Mouse (Mus musculus): ENCODE results near the gene Efemp2. TPM values are rescaled to one million over a fixed set of nuclear protein-coding genes. Genes with fewer than 3 reads are reported as not detected.

The Efemp2 gene
- 145 TPM in 2 replicates for polyA plus RNA-seq (2016; fragmentation: Nextera tagmentation; extraction: Ambion mirVana)

GRCm38 (mm10) chr19:5473720-5474119 is at the start of gene Efemp2:
Gene Efemp2, plus strand, starts transcription at chr19:5473954.
- Histone ChIP-seq H3K9ac (peak within 1 kb of the TSS; percentile 91), H3K27me3 (no peaks in the 10 kb centered on the region; the same call in 1 of the 2 replicates), H3K27ac (peak within 1 kb of the TSS; percentile 92), H3K9me3 (no peaks in the 10 kb centered on the region), H3K4me1 (peaks cover 15% of the 10 kb centered on the region), H3K4me3 (peak within 1 kb of the TSS; percentile 69), H3K36me3 (peaks cover 17% of the 10 kb centered on the region), H3K4me2 (replicated peaks) (peak within 1 kb of the TSS; percentile 87)
- WGBS, result 1% methylated on average over 22 of the region's 22 CpGs
- ATAC-seq (ENCODE audit: insufficient number of reproducible peaks, insufficient read depth, low FRiP score, low TSS enrichment), result peak; percentile 35; the same call in 1 of the 2 replicates

GRCm38 (mm10) chr19:5424092-5424781 is 49.5 kb upstream of the Efemp2 start:
- H3K9me3 ChIP-seq, result no peaks in the 10 kb centered on the region
- 1% methylated on average over 36 of the region's 48 CpGs for WGBS

GRCm38 (mm10) chr19:5424782-5425741 is 48.7 kb upstream of the Efemp2 start, which contains the start of the genes Drap1 and AI837181:
Gene Drap1, minus strand, starts transcription at chr19:5424979.
Gene AI837181, plus strand, starts transcription at chr19:5425144.
- no peaks in the 10 kb centered on the region for H3K9me3 ChIP-seq
- H3K27me3 ChIP-seq, result no peaks in the 10 kb centered on the region
- peak within 1 kb of the TSS; percentile 89 for H3K27ac ChIP-seq
- peak within 1 kb of the TSS; percentile 81 for H3K9ac ChIP-seq
- peak within 1 kb of the TSS; percentile 88 for H3K4me2 ChIP-seq (replicated peaks)
- ATAC-seq (ENCODE audit: insufficient number of reproducible peaks, insufficient read depth, low FRiP score, low TSS enrichment), result peak; percentile 93
- peaks cover 28% of the 10 kb centered on the region for H3K4me1 ChIP-seq
- under 1% methylated on average over 67 of the region's 87 CpGs for WGBS
- peak within 1 kb of the TSS; percentile 80 for H3K4me3 ChIP-seq
- peaks cover 51% of the 10 kb centered on the region for H3K36me3 ChIP-seq

More at GRCm38 (mm10) chr19:5424092-5424781, 49.5 kb upstream of the Efemp2 start:
- Histone ChIP-seq H3K4me2 (replicated peaks) (peak overlapping the region; percentile 88), H3K27ac (peak overlapping the region; percentile 89), H3K9ac (peak overlapping the region; percentile 81), H3K36me3 (peaks cover 56% of the 10 kb centered on the region), H3K4me1 (peaks cover 28% of the 10 kb centered on the region), H3K4me3 (peak overlapping the region; percentile 80), H3K27me3 (no peaks in the 10 kb centered on the region)
- peak; percentile 20; the same call in 1 of the 2 replicates for ATAC-seq (ENCODE audit: insufficient number of reproducible peaks, insufficient read depth, low FRiP score, low TSS enrichment)

GRCm38 (mm10) chr19:5425906-5426565 is 47.7 kb upstream of the Efemp2 start:
- Histone ChIP-seq H3K4me2 (replicated peaks) (peak overlapping the region; percentile 88), H3K27ac (peak overlapping the region; percentile 74), H3K4me1 (peaks cover 28% of the 10 kb centered on the region), H3K4me3 (peak overlapping the region; percentile 80), H3K9ac (peak overlapping the region; percentile 81), H3K9me3 (no peaks in the 10 kb centered on the region), H3K36me3 (peaks cover 41% of the 10 kb centered on the region), H3K27me3 (no peaks in the 10 kb centered on the region)
- no peak for ATAC-seq (ENCODE audit: insufficient number of reproducible peaks, insufficient read depth, low FRiP score, low TSS enrichment)
- 89% methylated on average over 18 of the region's 18 CpGs for WGBS

- WGBS, result 93% methylated on average over 13 of the region's 13 CpGs
- no peak for ATAC-seq (ENCODE audit: insufficient number of reproducible peaks, insufficient read depth, low FRiP score, low TSS enrichment)
- H3K4me2 ChIP-seq (replicated peaks), result peak overlapping the region; percentile 88
- H3K36me3 ChIP-seq, result peaks cover 34% of the 10 kb centered on the region
- H3K4me1 ChIP-seq, result peaks cover 28% of the 10 kb centered on the region
- no peak overlapping the region for H3K27ac ChIP-seq
- H3K9me3 ChIP-seq, result no peaks in the 10 kb centered on the region
- H3K9ac ChIP-seq, result peak overlapping the region; percentile 81; the same call in 1 of the 2 replicates
- no peaks in the 10 kb centered on the region for H3K27me3 ChIP-seq
- H3K4me3 ChIP-seq, result 0 out of 2 replicates have a peak overlapping the region, but pooled peaks have one; percentile 80
Observed at GRCm38 (mm10) chr19:5426640-5427290, 47.0 kb upstream of the Efemp2 start.

- 94% methylated on average over 2 of the region's 2 CpGs for WGBS
- no peak overlapping the region for H3K27ac ChIP-seq
- no peaks in the 10 kb centered on the region for H3K9me3 ChIP-seq
Observed at GRCm38 (mm10) chr19:5428083-5428482, 45.7 kb upstream of the Efemp2 start.

GRCm38 (mm10) chr19:5429219-5429618 is 44.5 kb upstream of the Efemp2 start:
- ATAC-seq (ENCODE audit: insufficient number of reproducible peaks, insufficient read depth, low FRiP score, low TSS enrichment), result no peak
- no peak overlapping the region for H3K27ac ChIP-seq
- H3K4me1 ChIP-seq, result peaks cover 33% of the 10 kb centered on the region
- peaks cover 20% of the 10 kb centered on the region for H3K36me3 ChIP-seq
- H3K4me2 ChIP-seq (replicated peaks), result no peak overlapping the region
- no peak overlapping the region for H3K9ac ChIP-seq
- no peaks in the 10 kb centered on the region for H3K9me3 ChIP-seq
- WGBS, result 85% methylated on average over 4 of the region's 4 CpGs
- no peak overlapping the region for H3K4me3 ChIP-seq
- H3K27me3 ChIP-seq, result no peaks in the 10 kb centered on the region

More at GRCm38 (mm10) chr19:5428083-5428482, 45.7 kb upstream of the Efemp2 start:
- ATAC-seq (ENCODE audit: insufficient number of reproducible peaks, insufficient read depth, low FRiP score, low TSS enrichment), result no peak
- no peak overlapping the region for H3K9ac ChIP-seq
- no peaks in the 10 kb centered on the region for H3K27me3 ChIP-seq
- H3K36me3 ChIP-seq, result peaks cover 21% of the 10 kb centered on the region
- H3K4me1 ChIP-seq, result peaks cover 32% of the 10 kb centered on the region
- no peak overlapping the region for H3K4me3 ChIP-seq
- H3K4me2 ChIP-seq (replicated peaks), result no peak overlapping the region

GRCm38 (mm10) chr19:5429806-5430205 is 43.9 kb upstream of the Efemp2 start:
- no peaks in the 10 kb centered on the region for H3K9me3 ChIP-seq
- H3K36me3 ChIP-seq, result peaks cover 20% of the 10 kb centered on the region
- 78% methylated on average over 8 of the region's 8 CpGs for whole genome bisulfite sequencing
- no peaks in the 10 kb centered on the region for H3K27me3 ChIP-seq
- no peak for ATAC-seq (ENCODE audit: insufficient number of reproducible peaks, insufficient read depth, low FRiP score, low TSS enrichment)
- peaks cover 33% of the 10 kb centered on the region for H3K4me1 ChIP-seq
- no peak overlapping the region for H3K4me2 ChIP-seq (replicated peaks)
- H3K9ac ChIP-seq, result no peak overlapping the region
- no peak overlapping the region for H3K4me3 ChIP-seq
- H3K27ac ChIP-seq, result no peak overlapping the region

- Histone ChIP-seq H3K27me3 (no peaks in the 10 kb centered on the region), H3K36me3 (peaks cover 20% of the 10 kb centered on the region), H3K4me2 (replicated peaks) (no peak overlapping the region), H3K4me1 (peaks cover 33% of the 10 kb centered on the region), H3K4me3 (no peak overlapping the region), H3K27ac (no peak overlapping the region), H3K9ac (no peak overlapping the region), H3K9me3 (no peaks in the 10 kb centered on the region)
- ATAC-seq (ENCODE audit: insufficient number of reproducible peaks, insufficient read depth, low FRiP score, low TSS enrichment), result no peak
- 81% methylated on average over 1 of the region's 1 CpGs for WGBS
Observed at GRCm38 (mm10) chr19:5430408-5430807, 43.3 kb upstream of the Efemp2 start.

- H3K4me2 ChIP-seq (replicated peaks), result no peak overlapping the region
- no peak overlapping the region for H3K9ac ChIP-seq
- H3K36me3 ChIP-seq, result peaks cover 8% of the 10 kb centered on the region
- WGBS, result 68% methylated on average over 4 of the region's 4 CpGs
- H3K9me3 ChIP-seq, result no peaks in the 10 kb centered on the region
- ATAC-seq (ENCODE audit: insufficient number of reproducible peaks, insufficient read depth, low FRiP score, low TSS enrichment), result no peak
- H3K27me3 ChIP-seq, result no peaks in the 10 kb centered on the region
- H3K27ac ChIP-seq, result peak overlapping the region; percentile 46; the same call in 1 of the 2 replicates
- peaks cover 20% of the 10 kb centered on the region for H3K4me1 ChIP-seq
- H3K4me3 ChIP-seq, result no peak overlapping the region
Observed at GRCm38 (mm10) chr19:5431911-5432464, 41.8 kb upstream of the Efemp2 start.
